Mouse (Mus musculus) ES-E14 (cell line): ENCODE measurements around the gene Tnnc1. TPM values are rescaled to one million over a fixed set of nuclear protein-coding genes. Genes with fewer than 3 reads are reported as not detected.

Experiments
- DNase-seq: peaks from one replicate; pipeline ENCODE4 v3.0.0-alpha.2; 2013; ENCODE audit warnings: low read depth, low spot score
- H3K27ac ChIP-seq: 2 replicates; pipeline ENCODE4 v1.5.1; 2012; ENCODE audit warnings: low read depth, mild to moderate bottlenecking, low read length, moderate library complexity, mixed read lengths; ENCODE audit not compliant: poor library complexity, insufficient read depth, severe bottlenecking
- H3K36me3 ChIP-seq: 2 replicates; pipeline ENCODE4 v1.6.1; 2012; ENCODE audit warnings: mild to moderate bottlenecking, low read length, moderate library complexity, mixed read lengths; ENCODE audit not compliant: control insufficient read depth, poor library complexity, insufficient read depth, severe bottlenecking
- H3K4me1 ChIP-seq, 2 experiments: fragments of 150-350 bp in 1 of 2; sonication (generic) in 1 of 2; 2 replicates each; pipeline ENCODE4 v1.6.1; 2012; ENCODE audit warnings: low read length in 2 of 2, mild to moderate bottlenecking in 1 of 2, mixed read lengths in 1 of 2; ENCODE audit not compliant: control insufficient read depth in 2 of 2, insufficient read depth in 2 of 2, poor library complexity in 1 of 2
- H3K4me3 ChIP-seq, 2 experiments: fragments of 150-350 bp in 1 of 2; sonication (generic) in 1 of 2; 2 replicates each; pipeline ENCODE4 v1.5.1; 2012; ENCODE audit warnings: low read length in 2 of 2, low read depth in 1 of 2, mild to moderate bottlenecking in 1 of 2, mixed read lengths in 1 of 2; ENCODE audit not compliant: insufficient read depth in 1 of 2, poor library complexity in 1 of 2, severe bottlenecking in 1 of 2
- H3K9ac ChIP-seq: 2 replicates; pipeline ENCODE4 v1.6.1; 2012; ENCODE audit warnings: low read depth, mild to moderate bottlenecking, low read length, mixed read lengths; ENCODE audit not compliant: poor library complexity, insufficient read depth, severe bottlenecking
- H3K9me3 ChIP-seq: fragments of 150-350 bp; sonication (generic); 2 replicates; pipeline ENCODE4 v1.6.1; 2012; ENCODE audit warnings: low read depth, mild to moderate bottlenecking, low read length; ENCODE audit not compliant: control insufficient read depth, insufficient read depth
- CHD2 ChIP-seq: IDR thresholded peaks from 2 replicates; pipeline ENCODE4 v1.6.1; 2014; ENCODE audit warnings: mild to moderate bottlenecking, low read depth, low read length, inconsistent platforms
- HCFC1 ChIP-seq: IDR thresholded peaks from 2 replicates; pipeline ENCODE4 v1.6.1; 2012; ENCODE audit warnings: low read length, inconsistent platforms, borderline replicate concordance; ENCODE audit not compliant: insufficient read depth
- MAFK ChIP-seq: IDR thresholded peaks from 2 replicates; pipeline ENCODE4 v1.6.1; 2014; ENCODE audit warnings: mild to moderate bottlenecking, low read depth, low read length, inconsistent platforms; ENCODE audit not compliant: insufficient read depth
- ZC3H11A ChIP-seq: IDR thresholded peaks from 2 replicates; pipeline ENCODE4 v1.6.1; 2012; ENCODE audit warnings: low read depth, mild to moderate bottlenecking, inconsistent platforms, low read length, borderline replicate concordance
- ZNF384 ChIP-seq: IDR thresholded peaks from 2 replicates; pipeline ENCODE4 v1.6.1; 2012; ENCODE audit warnings: low read depth, low read length, inconsistent platforms
- in situ Hi-C, 2 experiments: fragments of 600-800 bp; cut with MboI; formaldehyde crosslinking; loops; one replicate each; pipeline ENCODE4 v1.15.1; 2025; ENCODE audit warnings: low sequenced_read_pairs in 2 of 2, inconsistent platforms in 1 of 2; ENCODE audit not compliant: unreplicated experiment in 2 of 2
- total RNA-seq: library from RNA; depleted of rRNA; stranded (reverse); fragments of 300-350 nt; gene quantifications from 2 replicates; pipeline ENCODE4 v1.2.3, GENCODE M21; 2012

Gene Tnnc1
- total RNA-seq, 1 experiment = 2.6 TPM

GRCm38 (mm10) chr14:31228234-31228633 is 20.1 kb downstream of the Tnnc1 start:
- no peak for DNase-seq
- Histone ChIP-seq H3K9ac (peak overlapping the region; percentile 18; the same call in 1 of the 2 replicates), H3K4me3 (0 out of 4 replicates have a peak overlapping the region, but pooled peaks of 1 of the 2 experiments have one; percentile 17), H3K4me1 (peaks cover 0 to 9% of the 10 kb centered on the region in 2 experiments; a peak in 2 of 4 replicates), H3K36me3 (no peaks in the 10 kb centered on the region), H3K27ac (no peak overlapping the region), H3K9me3 (no peaks in the 10 kb centered on the region)
- TF ChIP-seq MAFK (no peak), CHD2 (no peak), ZNF384 (no peak), ZC3H11A (no peak)
- in situ Hi-C loops = no loop called here

- Histone ChIP-seq H3K4me3 (no peak overlapping the region), H3K27ac (no peak overlapping the region), H3K4me1 (peaks cover 0 to 14% of the 10 kb centered on the region in 2 experiments; a peak in 2 of 4 replicates), H3K9ac (no peak overlapping the region), H3K9me3 (no peaks in the 10 kb centered on the region), H3K36me3 (no peaks in the 10 kb centered on the region)
- no peak for TF ChIP-seq CHD2
- TF ChIP-seq ZC3H11A = no peak
- TF ChIP-seq HCFC1 = no peak
- no peak for TF ChIP-seq MAFK
- no peak for TF ChIP-seq ZNF384
- DNase-seq = no peak
- in situ Hi-C loops = no loop called here
Measured at GRCm38 (mm10) chr14:31230442-31230841, 22.3 kb downstream of the Tnnc1 start.

GRCm38 (mm10) chr14:31232404-31233069 is 24.4 kb downstream of the Tnnc1 start:
- Histone ChIP-seq H3K4me3 (no peak overlapping the region), H3K27ac (no peak overlapping the region), H3K9me3 (no peaks in the 10 kb centered on the region), H3K9ac (no peak overlapping the region), H3K36me3 (no peaks in the 10 kb centered on the region), H3K4me1 (peaks cover 0 to 13% of the 10 kb centered on the region in 2 experiments; a peak in 2 of 4 replicates)
- TF ChIP-seq HCFC1 (no peak), ZNF384 (no peak), MAFK (no peak)
- no peak for DNase-seq
- in situ Hi-C loops = no loop called here

- in situ Hi-C loops = no loop called here
- Histone ChIP-seq H3K9ac (no peak overlapping the region), H3K9me3 (no peaks in the 10 kb centered on the region), H3K36me3 (no peaks in the 10 kb centered on the region), H3K4me3 (no peak overlapping the region), H3K4me1 (peaks cover 0 to 7% of the 10 kb centered on the region in 2 experiments; a peak in 1 of 4 replicates), H3K27ac (no peak overlapping the region)
- TF ChIP-seq ZNF384 = no peak
- no peak for TF ChIP-seq ZC3H11A
- no peak for TF ChIP-seq MAFK
- no peak for TF ChIP-seq HCFC1
- no peak for TF ChIP-seq CHD2
- no peak for DNase-seq
Measured at GRCm38 (mm10) chr14:31233070-31233995, 25.2 kb downstream of the Tnnc1 start.
